Mouse (Mus musculus) frontal cortex, postnatal 10 days (tissue): ENCODE data around the gene Mcat.

Experiments
- DNase-seq, 2 experiments: peaks; one replicate each; pipeline ENCODE4 v3.0.0; 2022; ENCODE audit warnings: low spot score in 2 of 2, mixed read lengths in 1 of 2

The Mcat gene

GRCm38 (mm10) chr15:83563327-83563856 is at the start of gene Mcat, which contains the start of gene Tspo:
Gene Mcat (minus strand): TSS chr15:83563787.
Gene Tspo (plus strand): TSS chr15:83563592.
- DNase-seq: no peak

GRCm38 (mm10) chr15:83607115-83607802 is 43.7 kb upstream of the Mcat start:
- peak in 1 of 2 experiments; percentile 54 for DNase-seq

- DNase-seq: no peak
These were observed 43.1 kb upstream of the Mcat start for GRCm38 (mm10) chr15:83606700-83607099.

DNA sequence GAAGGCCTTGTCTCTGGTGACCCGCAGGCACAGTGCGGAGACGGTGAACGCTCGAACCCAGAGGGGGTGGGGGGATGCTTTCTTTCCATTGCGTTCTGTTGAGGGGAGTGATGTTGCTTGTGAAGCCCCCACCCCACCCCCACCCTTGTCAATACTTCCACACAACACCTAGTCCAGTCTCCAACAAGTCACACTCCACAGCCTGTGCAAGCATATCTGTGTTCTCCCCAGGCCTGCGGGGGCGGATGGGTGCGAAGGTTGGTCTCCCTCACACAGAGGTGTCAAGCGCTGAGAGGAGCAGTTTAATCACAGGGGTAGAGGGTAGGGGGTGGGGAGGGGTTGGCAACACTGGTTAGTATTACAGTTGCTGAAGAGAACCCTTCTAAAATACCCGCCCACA is 42.6 kb upstream of the Mcat start:
- DNase-seq: no peak

GRCm38 (mm10) chr15:83603426-83603825 is 39.8 kb upstream of the Mcat start:
- no peak for DNase-seq

DNA sequence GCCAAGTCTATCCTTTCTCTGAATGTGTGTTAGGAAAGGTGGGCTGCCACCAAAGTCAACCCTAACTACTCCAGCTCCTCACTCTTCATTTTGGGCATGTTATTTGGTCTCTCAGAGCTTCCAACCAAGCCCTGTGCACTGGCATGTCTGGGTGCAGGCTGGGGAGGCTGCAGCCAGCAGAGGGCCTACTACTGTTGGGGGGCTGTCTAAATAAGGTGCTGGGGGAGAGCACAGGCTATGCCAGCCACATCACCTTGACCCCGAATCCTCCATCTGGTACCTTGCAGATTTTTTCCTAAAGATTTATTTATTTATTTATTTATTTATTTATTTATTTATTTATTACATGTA is 39.4 kb upstream of the Mcat start:
- DNase-seq: no peak

DNA sequence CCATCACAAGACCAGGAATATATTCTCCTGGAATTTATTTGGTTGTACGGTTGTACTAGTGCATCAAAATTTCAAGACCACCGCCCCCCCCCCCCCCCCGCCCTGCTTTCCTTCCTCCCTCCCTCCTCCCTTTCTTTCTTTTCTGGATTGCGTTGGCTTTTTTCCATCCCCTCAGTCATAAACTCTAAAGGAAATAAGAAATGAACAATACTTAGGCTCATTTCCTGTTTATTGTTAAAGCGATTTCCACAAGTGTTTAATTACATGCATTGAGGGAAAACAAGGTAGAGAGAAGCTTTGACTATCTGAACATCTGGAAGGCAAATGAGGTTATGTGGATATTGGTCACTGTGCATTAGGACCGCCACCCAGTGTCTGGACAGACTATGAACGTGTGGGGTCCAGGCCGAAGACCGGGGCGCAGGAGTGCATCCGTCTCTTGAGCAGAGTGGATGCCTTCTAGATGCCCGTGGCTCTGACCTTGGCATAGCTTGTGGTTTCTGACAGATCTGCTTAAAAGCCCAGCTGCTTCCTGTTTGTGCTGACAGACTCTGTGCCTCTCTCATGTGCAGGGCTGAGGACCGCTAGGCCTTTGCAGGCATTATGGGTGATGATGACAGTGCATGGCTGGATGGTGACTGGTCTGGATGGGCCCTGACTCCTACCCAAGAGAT is 38.9 kb upstream of the Mcat start:
- DNase-seq: no peak

GRCm38 (mm10) chr15:83601185-83601584 is 37.6 kb upstream of the Mcat start:
- no peak for DNase-seq

- no peak for DNase-seq
These were observed 33.2 kb upstream of the Mcat start for GRCm38 (mm10) chr15:83596833-83597232.

GRCm38 (mm10) chr15:83595364-83595711 is 31.8 kb upstream of the Mcat start:
- DNase-seq: no peak

GRCm38 (mm10) chr15:83594513-83595363 is 31.2 kb upstream of the Mcat start, which contains the start of gene Ttll12:
Gene Ttll12 (minus strand): TSS chr15:83595157.
- peak; percentile 87 to 95 for DNase-seq

DNA sequence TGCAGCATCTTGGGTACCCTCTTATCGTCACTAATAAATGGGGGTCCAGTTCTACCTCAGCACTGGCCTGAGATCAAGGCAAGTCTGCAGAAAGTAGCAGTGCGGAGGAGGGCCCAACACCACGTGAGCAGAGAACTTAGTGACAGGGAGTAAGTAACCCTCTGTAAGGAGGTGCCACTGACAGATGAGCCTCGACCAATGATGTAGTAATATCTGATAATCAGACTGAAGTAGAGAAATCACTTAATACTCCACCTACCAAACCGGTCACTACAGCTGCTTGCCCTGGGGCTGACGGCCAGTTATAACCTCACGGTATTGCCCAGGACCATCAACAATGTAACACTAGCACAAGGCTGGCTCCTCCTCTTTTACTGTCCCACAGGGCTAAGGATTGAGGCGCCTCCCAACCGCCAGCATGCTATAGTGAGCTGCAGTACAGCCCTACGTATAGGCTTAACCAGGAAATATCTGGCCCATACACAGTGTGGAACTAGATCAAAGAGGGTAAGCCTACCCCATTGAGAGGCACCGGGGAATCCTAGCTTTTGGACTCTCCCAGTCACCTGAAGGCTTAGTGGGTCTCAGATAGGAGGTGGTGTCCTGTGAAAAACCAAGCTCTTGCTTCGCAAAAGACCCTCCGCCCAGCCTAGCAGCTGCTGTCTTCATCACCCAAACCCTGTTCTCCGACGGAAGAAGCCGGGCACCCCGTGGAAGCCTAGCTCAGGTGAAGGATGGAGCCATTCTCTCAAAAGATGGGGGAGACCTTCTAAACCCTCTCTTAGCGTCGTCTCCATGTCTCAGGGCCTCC is 30.3 kb upstream of the Mcat start:
- no peak for DNase-seq

DNA sequence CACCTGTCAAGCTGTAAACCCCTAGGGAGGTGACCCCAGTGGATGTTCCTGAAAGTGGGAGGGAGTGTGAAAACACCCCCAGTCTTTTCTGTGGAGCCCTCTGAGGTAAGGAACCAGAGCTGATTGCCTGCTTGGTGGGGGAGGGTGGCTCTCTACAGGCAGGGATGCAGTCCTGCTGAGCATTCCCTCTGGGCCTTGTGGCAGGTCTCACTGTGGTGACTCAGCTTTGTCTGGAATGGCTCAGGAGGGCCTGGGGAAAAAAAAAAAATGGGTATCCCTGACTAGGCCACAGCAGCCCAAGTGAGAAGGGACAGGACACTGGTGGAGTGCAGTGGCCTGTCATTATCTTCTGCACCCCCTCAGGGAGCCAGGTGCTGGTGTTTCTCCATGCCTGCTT is 29.6 kb upstream of the Mcat start:
- no peak for DNase-seq

- DNase-seq: no peak
These were observed 28.9 kb upstream of the Mcat start for GRCm38 (mm10) chr15:83592260-83593188.

- DNase-seq: no peak
These were observed 28.2 kb upstream of the Mcat start for GRCm38 (mm10) chr15:83591758-83592157.

- no peak for DNase-seq
These were observed 27.3 kb upstream of the Mcat start for GRCm38 (mm10) chr15:83590841-83591240.

GRCm38 (mm10) chr15:83584741-83585220 is 21.2 kb upstream of the Mcat start:
- DNase-seq: no peak

- no peak for DNase-seq
These were observed 20.0 kb upstream of the Mcat start for GRCm38 (mm10) chr15:83583419-83584156.

DNA sequence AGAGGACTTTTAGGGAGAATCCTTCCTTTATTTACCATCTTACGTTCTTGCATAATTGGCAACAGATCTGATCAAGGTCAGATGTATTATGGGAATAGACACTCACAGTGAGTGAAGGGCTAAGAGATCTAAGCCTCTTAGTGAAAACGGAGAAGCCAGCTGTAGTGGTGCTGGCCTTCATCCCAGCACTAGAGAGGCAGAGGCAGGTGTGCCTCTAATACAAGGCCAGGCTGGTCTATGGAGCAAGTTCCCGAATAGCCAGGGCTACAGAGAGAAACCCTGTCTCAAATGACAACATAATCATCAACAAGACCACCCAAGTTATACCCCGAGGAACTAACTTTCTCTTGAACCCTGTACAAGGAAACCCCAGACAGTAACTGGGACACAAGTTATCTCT is 19.3 kb upstream of the Mcat start:
- DNase-seq: no peak
